Mouse (Mus musculus): ENCODE measurements around the gene Shtn1.

Shtn1 gene

GRCm38 (mm10) chr19:59075472-59076101, at the start of gene Shtn1:
Gene Shtn1 (minus strand): TSS chr19:59076100.
- in situ Hi-C loops (cut with MboI, MseI), result loop anchor here (10.0 kb wide), 1 partner anchor 471 kb away; no protein-coding TSS in a partner anchor

- in situ Hi-C loops (cut with MboI, MseI), result no loop called here
Observed at GRCm38 (mm10) chr19:59114152-59114551, 38.3 kb upstream of the Shtn1 start.

- in situ Hi-C loops (cut with MboI, MseI), result no loop called here
Observed at GRCm38 (mm10) chr19:59109937-59110336, 34.0 kb upstream of the Shtn1 start.

- in situ Hi-C loops (cut with MboI, MseI), result no loop called here
Observed at GRCm38 (mm10) chr19:59098315-59098714, 22.4 kb upstream of the Shtn1 start.

GRCm38 (mm10) chr19:59092295-59092694, 16.4 kb upstream of the Shtn1 start:
- in situ Hi-C loops (cut with MboI, MseI), result no loop called here

- in situ Hi-C loops (cut with MboI, MseI), result no loop called here
Observed at GRCm38 (mm10) chr19:59090337-59090736, 14.4 kb upstream of the Shtn1 start.

- in situ Hi-C loops (cut with MboI, MseI), result no loop called here
Observed at GRCm38 (mm10) chr19:59084296-59084695, 8.4 kb upstream of the Shtn1 start.

GRCm38 (mm10) chr19:59076131-59076530, 231 bp upstream of the Shtn1 start:
- in situ Hi-C loops (cut with MboI, MseI), result loop anchor here (10.0 kb wide), 1 partner anchor 471 kb away; no protein-coding TSS in a partner anchor

GRCm38 (mm10) chr19:59074841-59075471, 944 bp downstream of the Shtn1 start:
- in situ Hi-C loops (cut with MboI, MseI), result loop anchor here (10.0 kb wide), 1 partner anchor 470 kb away; no protein-coding TSS in a partner anchor

- in situ Hi-C loops (cut with MboI, MseI), result loop anchor here (10.0 kb wide), 1 partner anchor 470 kb away; no protein-coding TSS in a partner anchor
Observed at GRCm38 (mm10) chr19:59074381-59074780, 1.5 kb downstream of the Shtn1 start.

- in situ Hi-C loops (cut with MboI, MseI), result loop anchor here (10.0 kb wide), 1 partner anchor 468 kb away; no protein-coding TSS in a partner anchor
Observed at GRCm38 (mm10) chr19:59073006-59073405, 2.9 kb downstream of the Shtn1 start.

- in situ Hi-C loops (cut with MboI, MseI), result loop anchor here (10.0 kb wide), 1 partner anchor 467 kb away; no protein-coding TSS in a partner anchor
Observed at GRCm38 (mm10) chr19:59071979-59072378, 3.9 kb downstream of the Shtn1 start.

GRCm38 (mm10) chr19:59071396-59071795, 4.5 kb downstream of the Shtn1 start:
- in situ Hi-C loops (cut with MboI, MseI), result loop anchor here (10.0 kb wide), 1 partner anchor 467 kb away; no protein-coding TSS in a partner anchor

GRCm38 (mm10) chr19:59067652-59068051, 8.2 kb downstream of the Shtn1 start:
- in situ Hi-C loops (cut with MboI, MseI), result no loop called here

GRCm38 (mm10) chr19:59066670-59067069, 9.2 kb downstream of the Shtn1 start:
- in situ Hi-C loops (cut with MboI, MseI), result no loop called here

- in situ Hi-C loops (cut with MboI, MseI), result no loop called here
Observed at GRCm38 (mm10) chr19:59066115-59066514, 9.8 kb downstream of the Shtn1 start.

- in situ Hi-C loops (cut with MboI, MseI), result no loop called here
Observed at GRCm38 (mm10) chr19:59064616-59065015, 11.3 kb downstream of the Shtn1 start.

GRCm38 (mm10) chr19:59063568-59063967, 12.3 kb downstream of the Shtn1 start:
- in situ Hi-C loops (cut with MboI, MseI), result no loop called here

- in situ Hi-C loops (cut with MboI, MseI), result no loop called here
Observed at GRCm38 (mm10) chr19:59058105-59058504, 17.8 kb downstream of the Shtn1 start.

- in situ Hi-C loops (cut with MboI, MseI), result no loop called here
Observed at GRCm38 (mm10) chr19:59057366-59057765, 18.5 kb downstream of the Shtn1 start.

GRCm38 (mm10) chr19:59054632-59054951, 21.3 kb downstream of the Shtn1 start:
- in situ Hi-C loops (cut with MboI, MseI), result no loop called here

GRCm38 (mm10) chr19:59053931-59054631, 21.8 kb downstream of the Shtn1 start:
- in situ Hi-C loops (cut with MboI, MseI), result no loop called here
